Mouse (Mus musculus) embryonic facial prominence, embryonic 11.5 days (tissue): Measurements from ENCODE around the gene Tmcc2. TPM values are rescaled to one million over a fixed set of nuclear protein-coding genes. Genes with fewer than 3 reads are reported as not detected.

Source experiments
- ATAC-seq: fragments of 200-750 bp; cut with Nextera tagmentation; replicated peaks from 2 replicates; pipeline ENCODE4 v1.8.0; 2017; ENCODE audit warnings: low read depth; ENCODE audit not compliant: insufficient number of reproducible peaks, low FRiP score, low TSS enrichment
- DNase-seq: peaks from one replicate; pipeline ENCODE4 v3.0.0-alpha.2; 2015; ENCODE audit warnings: low spot score
- H3K27ac ChIP-seq: fragments of 300-500 bp; sonication (generic); replicated peaks from 2 replicates; pipeline ENCODE4 v1.5.1; 2014; ENCODE audit warnings: mild to moderate bottlenecking, low read depth, low read length, control low read depth
- H3K27me3 ChIP-seq: fragments of 300-500 bp; sonication (generic); 2 replicates; pipeline ENCODE4 v1.6.1; 2014; ENCODE audit warnings: mild to moderate bottlenecking, low read length, moderate library complexity, mixed read lengths; ENCODE audit not compliant: control insufficient read depth, insufficient read depth
- H3K36me3 ChIP-seq: fragments of 300-500 bp; sonication (generic); replicated peaks from 2 replicates; pipeline ENCODE4 v1.6.1; 2014; ENCODE audit warnings: low read depth, mild to moderate bottlenecking, low read length, moderate library complexity, mixed read lengths; ENCODE audit not compliant: control insufficient read depth, insufficient read depth
- H3K4me1 ChIP-seq: fragments of 300-500 bp; sonication (generic); 2 replicates; pipeline ENCODE4 v1.6.1; 2014; ENCODE audit warnings: low read length, mixed read lengths; ENCODE audit not compliant: control insufficient read depth, insufficient read depth
- H3K4me2 ChIP-seq: fragments of 300-500 bp; sonication (generic); 2 replicates; pipeline ENCODE4 v1.6.1; 2014; ENCODE audit warnings: low read depth, mild to moderate bottlenecking, control low read depth, low read length, moderate library complexity
- H3K4me3 ChIP-seq: fragments of 300-500 bp; sonication (generic); 2 replicates; pipeline ENCODE4 v1.5.1; 2014; ENCODE audit warnings: low read depth, low read length, control low read depth
- H3K9ac ChIP-seq: fragments of 300-500 bp; sonication (generic); replicated peaks from 2 replicates; pipeline ENCODE4 v1.6.1; 2014; ENCODE audit warnings: mild to moderate bottlenecking, control low read depth, low read length
- H3K9me3 ChIP-seq: fragments of 300-500 bp; sonication (generic); replicated peaks from 2 replicates; pipeline ENCODE4 v1.6.1; 2016; ENCODE audit warnings: mild to moderate bottlenecking, low read length, inconsistent platforms, mixed read lengths; ENCODE audit not compliant: control insufficient read depth
- WGBS: fragments of 180-500 bp; shearing (Covaris S2); extraction: QIAGEN DNeasy Blood & Tissue Kit; methylation state at CpG from one replicate; pipeline ENCODE4 v1.1.7; 2014; 5-methylcytosine and 5-hydroxymethylcytosine counted together
- polyA plus RNA-seq: library from polyadenylated mRNA; unstranded; fragments of >200 nt; fragmentation: Nextera tagmentation; extraction: Ambion mirVana; gene quantifications from 2 replicates; pipeline ENCODE4 v1.2.1, GENCODE M21; 2014

Gene Tmcc2
- polyA plus RNA-seq, 1 experiment from 2014 or later: 6.8 TPM

DNA sequence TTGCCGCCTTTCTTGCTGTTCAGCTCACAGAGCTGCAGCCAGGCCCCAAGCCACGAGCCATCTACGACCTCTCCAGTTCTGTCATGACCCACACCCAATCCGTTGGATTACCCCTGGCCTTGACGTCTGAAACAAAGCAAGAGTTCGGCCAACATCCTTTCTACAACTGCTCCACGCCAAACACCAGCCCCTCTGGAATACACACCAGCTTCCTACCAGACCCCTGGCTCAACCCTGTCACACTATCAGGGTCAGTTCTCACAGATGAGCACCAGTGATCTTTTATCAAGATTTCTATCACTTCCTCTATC is 14.1 kb downstream of the Tmcc2 start:
- H3K4me1 ChIP-seq: peaks cover 7% of the 10 kb centered on the region; the same call in 1 of the 2 replicates
- ATAC-seq (no peak), DNase-seq (no peak)
- peaks cover 3% of the 10 kb centered on the region for H3K36me3 ChIP-seq
- H3K27ac ChIP-seq: no peak overlapping the region
- no peaks in the 10 kb centered on the region for H3K9me3 ChIP-seq
- peak overlapping the region; percentile 9; the same call in 1 of the 2 replicates for H3K9ac ChIP-seq
- H3K4me3 ChIP-seq: no peak overlapping the region
- WGBS: 47% methylated on average over 7 of the region's 7 CpGs
- H3K27me3 ChIP-seq: no peaks in the 10 kb centered on the region
- H3K4me2 ChIP-seq: no peak overlapping the region

- Histone ChIP-seq H3K27me3 (no peaks in the 10 kb centered on the region), H3K9me3 (no peaks in the 10 kb centered on the region), H3K27ac (no peak overlapping the region), H3K4me2 (no peak overlapping the region), H3K4me1 (peaks cover 7% of the 10 kb centered on the region; the same call in 1 of the 2 replicates), H3K9ac (peak overlapping the region; percentile 9; the same call in 1 of the 2 replicates), H3K36me3 (peaks cover 3% of the 10 kb centered on the region), H3K4me3 (no peak overlapping the region)
- 55% methylated on average over 8 of the region's 8 CpGs for WGBS
- DNase-seq (peak; percentile 26), ATAC-seq (no peak)
Measured at GRCm38 (mm10) chr1:132376211-132377054, 14.6 kb downstream of the Tmcc2 start.

DNA sequence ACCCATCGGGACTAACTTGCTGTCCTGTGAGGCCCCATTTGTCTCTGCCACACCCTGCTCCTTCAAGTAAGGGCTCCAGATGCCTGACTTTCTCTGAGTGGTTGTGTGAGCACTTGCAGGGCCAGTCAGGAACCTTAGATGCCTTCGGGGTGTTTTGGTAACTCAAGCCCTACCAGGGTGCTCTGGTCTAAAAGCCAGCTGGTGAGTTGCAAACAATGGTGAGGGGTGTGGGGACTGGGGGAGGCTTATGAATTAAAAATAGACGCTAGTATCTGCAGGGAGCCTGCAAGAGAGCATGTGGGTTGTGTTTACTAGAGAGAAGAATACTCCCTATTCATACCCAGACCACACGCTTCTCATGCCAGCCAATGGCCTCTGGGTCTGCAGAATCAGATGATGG is 15.8 kb downstream of the Tmcc2 start:
- no peaks in the 10 kb centered on the region for H3K9me3 ChIP-seq
- no peak overlapping the region for H3K4me2 ChIP-seq
- peak; percentile 44 for DNase-seq
- ATAC-seq: peak; percentile 20; the same call in 1 of the 2 replicates
- no peak overlapping the region for H3K9ac ChIP-seq
- H3K4me1 ChIP-seq: peaks cover 7% of the 10 kb centered on the region; the same call in 1 of the 2 replicates
- H3K36me3 ChIP-seq: peaks cover 3% of the 10 kb centered on the region
- 31% methylated on average over 4 of the region's 4 CpGs for WGBS
- H3K27ac ChIP-seq: no peak overlapping the region
- H3K27me3 ChIP-seq: no peaks in the 10 kb centered on the region
- no peak overlapping the region for H3K4me3 ChIP-seq

GRCm38 (mm10) chr1:132374873-132375244 is 16.2 kb downstream of the Tmcc2 start:
- Histone ChIP-seq H3K4me2 (no peak overlapping the region), H3K27ac (no peak overlapping the region), H3K36me3 (peaks cover 3% of the 10 kb centered on the region), H3K9me3 (no peaks in the 10 kb centered on the region), H3K27me3 (no peaks in the 10 kb centered on the region), H3K4me3 (no peak overlapping the region), H3K4me1 (peaks cover 7% of the 10 kb centered on the region; the same call in 1 of the 2 replicates), H3K9ac (no peak overlapping the region)
- DNase-seq (no peak), ATAC-seq (no peak)
- WGBS: 75% methylated on average over 3 of the region's 3 CpGs

- H3K4me2 ChIP-seq: no peak overlapping the region
- no peaks in the 10 kb centered on the region for H3K27me3 ChIP-seq
- H3K4me3 ChIP-seq: no peak overlapping the region
- H3K9me3 ChIP-seq: no peaks in the 10 kb centered on the region
- no peak overlapping the region for H3K9ac ChIP-seq
- H3K4me1 ChIP-seq: peaks cover 7% of the 10 kb centered on the region; the same call in 1 of the 2 replicates
- DNase-seq (no peak), ATAC-seq (no peak)
- H3K36me3 ChIP-seq: peaks cover 3% of the 10 kb centered on the region; the same call in 1 of the 2 replicates
- 39% methylated on average over 5 of the region's 5 CpGs for WGBS
- H3K27ac ChIP-seq: no peak overlapping the region
Measured at GRCm38 (mm10) chr1:132374140-132374872, 16.8 kb downstream of the Tmcc2 start.

DNA sequence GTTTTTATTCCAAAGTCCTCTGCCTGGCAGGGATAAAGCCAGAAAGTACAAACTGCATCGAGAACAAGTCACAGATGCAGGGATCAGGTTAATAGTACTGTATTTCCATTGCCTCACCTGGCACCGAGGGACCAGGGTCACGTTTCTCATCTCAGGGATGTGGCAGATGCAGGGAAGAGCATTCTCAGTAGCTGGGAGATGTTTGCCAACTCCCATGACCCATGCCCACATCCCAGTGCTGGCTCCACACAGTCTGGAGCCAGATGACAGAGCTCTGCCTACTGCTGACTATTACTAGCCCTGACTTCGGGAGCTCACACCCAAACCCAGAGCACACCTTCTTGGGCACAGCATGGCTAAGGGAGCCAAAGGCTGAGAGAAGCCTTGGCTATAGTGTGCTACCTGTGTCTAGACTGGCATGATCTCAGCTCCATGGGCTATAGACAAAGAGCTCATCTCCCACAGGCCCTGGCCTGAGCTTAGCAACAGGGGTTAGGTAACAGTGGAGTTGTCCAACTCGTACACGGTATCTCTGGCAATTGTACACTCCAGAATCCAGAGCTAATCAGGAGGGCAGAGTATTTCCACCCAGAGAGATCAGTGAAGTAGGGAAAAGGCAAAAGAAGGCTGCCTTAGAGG is 18.1 kb downstream of the Tmcc2 start:
- ATAC-seq: no peak
- no peak for DNase-seq
- no peak overlapping the region for H3K9ac ChIP-seq
- 86% methylated on average over 6 of the region's 6 CpGs for WGBS
- H3K36me3 ChIP-seq: no peaks in the 10 kb centered on the region
- H3K4me2 ChIP-seq: no peak overlapping the region
- peaks cover 7% of the 10 kb centered on the region; the same call in 1 of the 2 replicates for H3K4me1 ChIP-seq
- no peak overlapping the region for H3K4me3 ChIP-seq
- no peaks in the 10 kb centered on the region for H3K9me3 ChIP-seq
- H3K27me3 ChIP-seq: no peaks in the 10 kb centered on the region
- no peak overlapping the region for H3K27ac ChIP-seq

GRCm38 (mm10) chr1:132372354-132372753 is 18.7 kb downstream of the Tmcc2 start:
- ATAC-seq (no peak), DNase-seq (no peak)
- H3K27me3 ChIP-seq: no peaks in the 10 kb centered on the region
- peaks cover 7% of the 10 kb centered on the region; the same call in 1 of the 2 replicates for H3K4me1 ChIP-seq
- WGBS: 80% methylated on average over 5 of the region's 5 CpGs
- H3K9me3 ChIP-seq: no peaks in the 10 kb centered on the region
- H3K9ac ChIP-seq: no peak overlapping the region
- no peak overlapping the region for H3K4me3 ChIP-seq
- no peaks in the 10 kb centered on the region for H3K36me3 ChIP-seq
- no peak overlapping the region for H3K4me2 ChIP-seq
- H3K27ac ChIP-seq: no peak overlapping the region
